Mouse (Mus musculus) olfactory bulb, adult 2 months (tissue): ENCODE data around the gene Rnaseh2c. TPM values are rescaled to one million over a fixed set of nuclear protein-coding genes. Genes with fewer than 3 reads are reported as not detected.

Source experiments
- H3K27ac ChIP-seq: fragments of 200-500 bp; 2 replicates; pipeline ENCODE4 v1.5.1; 2012; ENCODE audit warnings: low read depth, low read length; ENCODE audit not compliant: insufficient read depth
- H3K4me1 ChIP-seq: fragments of 200-500 bp; 2 replicates; pipeline ENCODE4 v1.6.1; 2012; ENCODE audit warnings: low read length; ENCODE audit not compliant: control insufficient read depth, insufficient read depth
- H3K4me3 ChIP-seq: fragments of 200-500 bp; 2 replicates; pipeline ENCODE4 v1.5.1; 2012; ENCODE audit warnings: mild to moderate bottlenecking, low read depth, low read length, moderate library complexity; ENCODE audit not compliant: insufficient read depth
- CTCF ChIP-seq: fragments of 200-500 bp; IDR thresholded peaks from 2 replicates; pipeline ENCODE4 v1.5.1; 2012; ENCODE audit warnings: low read depth, mild to moderate bottlenecking, low read length, moderate library complexity; ENCODE audit not compliant: insufficient read depth
- POLR2A ChIP-seq: fragments of 200-500 bp; IDR thresholded peaks from 2 replicates; pipeline ENCODE4 v1.6.1; 2012; ENCODE audit warnings: mild to moderate bottlenecking, low read depth, low read length, moderate library complexity; ENCODE audit not compliant: insufficient read depth
- WGBS: fragments of 180-500 bp; shearing (Covaris S2); methylation state at CpG from one replicate; pipeline ENCODE4 v1.1.7; 2018; 5-methylcytosine and 5-hydroxymethylcytosine counted together
- polyA plus RNA-seq: library from polyadenylated mRNA; stranded (reverse); fragments of >200 nt; gene quantifications from 2 replicates; pipeline ENCODE4 v1.2.4, GENCODE M21; 2012; ENCODE audit warnings: low replicate concordance; ENCODE audit not compliant: missing spikeins, insufficient read depth, insufficient read length

Gene Rnaseh2c
- polyA plus RNA-seq, 1 experiment: not detected

DNA sequence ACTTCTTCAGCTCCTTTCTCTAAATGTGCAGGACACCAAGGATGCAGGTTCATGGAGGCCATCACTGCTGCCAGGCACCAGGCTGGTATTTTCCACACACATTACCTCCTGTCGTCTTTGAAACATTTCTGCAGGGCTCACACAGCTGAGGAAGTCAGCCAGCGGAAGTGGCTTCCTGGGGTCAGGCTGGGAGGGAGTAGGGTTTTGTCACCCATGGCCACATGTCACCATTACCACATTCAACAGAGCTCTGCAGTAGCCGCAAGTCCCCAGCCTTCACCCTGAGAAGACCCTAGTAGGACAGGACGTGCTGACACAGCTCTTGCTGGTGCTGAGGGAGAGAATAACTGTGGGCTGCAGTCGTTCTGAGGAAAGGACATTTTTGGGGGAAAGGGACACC, 29.8 kb upstream of the Rnaseh2c start:
- H3K4me1 ChIP-seq: peaks cover 18% of the 10 kb centered on the region

GRCm38 (mm10) chr19:5572331-5573125, 29.1 kb upstream of the Rnaseh2c start:
- Histone ChIP-seq H3K4me3 (no peak overlapping the region), H3K27ac (no peak overlapping the region), H3K4me1 (peaks cover 13% of the 10 kb centered on the region)
- 75% methylated on average over 19 of the region's 19 CpGs for WGBS
- TF ChIP-seq POLR2A: no peak
- TF ChIP-seq CTCF: no peak

More for the DNA sequence above, 29.8 kb upstream of the Rnaseh2c start:
- TF ChIP-seq POLR2A: no peak
- H3K4me3 ChIP-seq: no peak overlapping the region
- no peak overlapping the region for H3K27ac ChIP-seq
- WGBS: 77% methylated on average over 5 of the region's 5 CpGs

DNA sequence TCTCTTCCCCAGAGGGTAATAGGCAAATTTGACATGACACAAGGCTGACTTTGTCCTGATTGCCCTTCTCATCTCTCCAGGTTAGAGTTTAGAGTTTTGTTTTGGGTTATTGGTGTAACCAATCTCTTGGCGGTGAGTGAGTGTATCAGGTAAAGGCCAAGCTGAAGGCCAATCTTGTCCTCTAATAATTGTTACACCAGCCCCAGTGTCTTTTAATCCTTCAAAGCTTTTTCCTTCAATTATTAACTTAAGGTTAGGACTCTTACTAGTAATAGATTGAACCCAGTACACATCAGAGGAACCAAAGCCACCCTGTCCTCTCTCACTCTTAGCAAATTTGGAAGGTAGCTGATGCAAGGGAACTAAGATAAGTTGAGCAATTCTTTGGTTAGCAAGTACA, 26.3 kb upstream of the Rnaseh2c start:
- Histone ChIP-seq H3K27ac (no peak overlapping the region), H3K4me1 (peaks cover 4% of the 10 kb centered on the region; the same call in 1 of the 2 replicates), H3K4me3 (no peak overlapping the region)
- whole genome bisulfite sequencing: 100% methylated on average over 1 of the region's 1 CpGs
- TF ChIP-seq POLR2A (no peak), CTCF (no peak)

GRCm38 (mm10) chr19:5579971-5580370, 21.7 kb upstream of the Rnaseh2c start:
- H3K4me3 ChIP-seq: no peak overlapping the region
- 72% methylated on average over 4 of the region's 4 CpGs for WGBS
- no peak overlapping the region for H3K27ac ChIP-seq
- no peak for TF ChIP-seq POLR2A
- TF ChIP-seq CTCF: no peak
- H3K4me1 ChIP-seq: no peaks in the 10 kb centered on the region

DNA sequence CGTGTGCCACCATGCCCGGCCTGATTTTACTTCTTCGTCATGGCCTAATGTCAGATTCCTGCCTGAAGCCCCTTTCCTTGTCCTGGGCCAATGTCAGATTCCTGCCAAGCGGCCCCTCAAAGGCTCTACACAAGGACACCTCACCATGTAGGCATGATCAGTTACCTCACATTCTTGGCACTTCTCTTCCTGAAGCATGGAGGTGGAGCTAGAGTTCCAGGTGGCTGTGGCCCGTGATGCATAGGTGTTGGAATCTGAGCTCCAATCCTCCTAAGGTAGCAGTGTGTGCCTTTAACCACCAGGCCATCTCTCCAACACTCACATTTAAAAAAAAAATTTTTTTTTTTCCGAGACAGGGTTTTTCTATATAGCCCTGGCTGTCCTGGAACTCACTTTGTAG, 20.9 kb upstream of the Rnaseh2c start:
- 87% methylated on average over 6 of the region's 6 CpGs for WGBS
- Histone ChIP-seq H3K4me3 (no peak overlapping the region), H3K27ac (no peak overlapping the region), H3K4me1 (no peaks in the 10 kb centered on the region)
- TF ChIP-seq CTCF (no peak), POLR2A (no peak)

GRCm38 (mm10) chr19:5581995-5582394, 19.7 kb upstream of the Rnaseh2c start:
- H3K27ac ChIP-seq: no peak overlapping the region
- TF ChIP-seq POLR2A (no peak), CTCF (no peak)

GRCm38 (mm10) chr19:5589159-5589558, 12.5 kb upstream of the Rnaseh2c start:
- no peak overlapping the region for H3K27ac ChIP-seq
- TF ChIP-seq POLR2A: no peak
- TF ChIP-seq CTCF: no peak
- WGBS: 70% methylated on average over 9 of the region's 9 CpGs
- H3K4me3 ChIP-seq: no peak overlapping the region
- H3K4me1 ChIP-seq: no peaks in the 10 kb centered on the region

More at GRCm38 (mm10) chr19:5581995-5582394, 19.7 kb upstream of the Rnaseh2c start:
- no peak overlapping the region for H3K4me3 ChIP-seq
- no peaks in the 10 kb centered on the region for H3K4me1 ChIP-seq
- 72% methylated on average over 2 of the region's 2 CpGs for WGBS

DNA sequence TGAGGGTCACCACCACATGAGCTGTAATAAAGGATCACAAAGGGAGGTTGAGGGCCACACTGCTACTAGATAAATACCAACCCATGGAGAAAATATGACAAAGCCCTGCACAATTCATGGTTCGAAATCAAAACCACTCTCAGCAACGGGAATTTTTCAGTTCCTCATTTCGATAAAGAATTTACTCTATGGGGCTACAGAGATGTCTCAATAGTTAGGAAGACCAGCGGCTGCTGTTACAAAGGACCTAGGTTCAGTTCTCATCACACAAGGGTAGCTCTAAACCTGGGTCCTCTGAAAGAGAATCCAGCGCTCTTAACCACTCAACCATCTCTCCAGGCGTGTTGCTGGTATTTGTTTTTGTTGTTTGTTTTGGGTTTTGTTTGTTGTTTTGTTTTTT, 9.8 kb upstream of the Rnaseh2c start:
- WGBS: 93% methylated on average over 6 of the region's 6 CpGs
- TF ChIP-seq CTCF: no peak
- no peak for TF ChIP-seq POLR2A
- H3K27ac ChIP-seq: no peak overlapping the region

DNA sequence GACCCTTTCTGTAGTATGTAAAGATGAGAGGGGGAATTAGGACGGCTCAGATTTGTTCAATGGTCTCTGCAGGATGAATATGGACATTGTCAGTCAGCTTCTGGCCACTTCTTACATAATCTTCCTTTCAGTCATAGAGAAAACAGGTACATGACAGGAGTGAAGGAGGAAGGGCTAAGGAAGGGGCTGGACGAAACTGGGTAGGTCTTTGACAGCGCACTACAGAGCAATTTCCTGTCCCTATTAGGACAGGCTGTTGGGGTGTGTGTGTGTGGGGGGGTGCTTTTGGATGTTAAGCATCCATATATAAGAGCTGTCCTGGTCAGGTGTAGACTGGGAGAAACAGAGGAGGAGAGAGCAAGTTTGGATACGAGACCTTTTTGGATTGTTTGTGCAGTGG, 2.4 kb upstream of the Rnaseh2c start:
- Histone ChIP-seq H3K4me3 (no peak overlapping the region), H3K4me1 (peaks cover 13% of the 10 kb centered on the region), H3K27ac (no peak overlapping the region)
- no peak for TF ChIP-seq CTCF
- TF ChIP-seq POLR2A: no peak
- 72% methylated on average over 4 of the region's 4 CpGs for WGBS

More for the DNA sequence above, 9.8 kb upstream of the Rnaseh2c start:
- no peak overlapping the region for H3K4me3 ChIP-seq
- H3K4me1 ChIP-seq: no peaks in the 10 kb centered on the region

DNA sequence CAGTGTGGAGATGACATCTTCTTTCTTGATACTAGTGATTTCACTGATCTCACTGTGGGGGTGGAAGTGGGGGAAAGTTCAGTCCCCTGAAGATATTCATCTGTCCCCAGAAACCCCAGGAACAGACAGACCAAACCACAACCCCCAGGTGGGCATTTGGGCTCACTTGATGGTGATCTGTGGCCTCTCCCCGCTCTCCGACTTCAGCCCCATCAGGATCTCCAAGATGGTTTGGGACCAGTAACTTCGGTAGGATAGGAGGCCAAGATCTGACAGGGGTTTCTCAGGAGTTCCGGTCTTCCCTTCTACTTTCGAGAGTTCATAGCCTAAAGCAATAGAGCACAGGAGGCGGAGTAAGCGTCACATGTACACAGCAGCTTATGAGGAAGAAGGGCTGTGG, 2.0 kb downstream of the Rnaseh2c start:
- Histone ChIP-seq H3K4me1 (peaks cover 21% of the 10 kb centered on the region), H3K4me3 (no peak overlapping the region), H3K27ac (no peak overlapping the region)
- no peak for TF ChIP-seq CTCF
- TF ChIP-seq POLR2A: no peak
- WGBS: 83% methylated on average over 7 of the region's 7 CpGs
